Mouse (Mus musculus) spleen, adult 2 months (tissue): ENCODE results near the gene Cdx2. TPM values are rescaled to one million over a fixed set of nuclear protein-coding genes. Genes with fewer than 3 reads are reported as not detected.

ENCODE experiments used
- DNase-seq, 2 experiments: peaks; one replicate each; pipeline versions ENCODE4 v3.0.0 to v3.0.0-alpha.2; 2012 to 2021; ENCODE audit warnings: low spot score in 2 of 2, low read depth in 1 of 2
- H3K27ac ChIP-seq: fragments of 200-500 bp; 2 replicates; pipeline ENCODE4 v1.5.1; 2012; ENCODE audit warnings: low read length, inconsistent platforms; ENCODE audit not compliant: insufficient read depth
- H3K27me3 ChIP-seq: fragments of 200-500 bp; 2 replicates; pipeline ENCODE4 v1.6.1; 2012; ENCODE audit warnings: mild to moderate bottlenecking, moderate library complexity, low read length, inconsistent platforms; ENCODE audit not compliant: control insufficient read depth, insufficient read depth
- H3K36me3 ChIP-seq: fragments of 200-500 bp; 2 replicates; pipeline ENCODE4 v1.6.1; 2012; ENCODE audit warnings: mild to moderate bottlenecking, low read length, inconsistent platforms; ENCODE audit not compliant: control insufficient read depth, insufficient read depth
- H3K4me1 ChIP-seq: fragments of 200-500 bp; 2 replicates; pipeline ENCODE4 v1.6.1; 2011; ENCODE audit warnings: inconsistent platforms; ENCODE audit not compliant: control insufficient read depth, insufficient read depth, insufficient read length
- H3K4me3 ChIP-seq: fragments of 200-500 bp; 2 replicates; pipeline ENCODE4 v1.5.1; 2011; ENCODE audit warnings: mild to moderate bottlenecking, inconsistent platforms; ENCODE audit not compliant: insufficient read depth, insufficient read length; ENCODE audit errors: extremely low read depth
- CTCF ChIP-seq: fragments of 200-500 bp; IDR thresholded peaks from 2 replicates; pipeline ENCODE4 v1.5.1; 2011; ENCODE audit warnings: mild to moderate bottlenecking, inconsistent platforms; ENCODE audit not compliant: insufficient read depth, insufficient read length, insufficient replicate concordance; ENCODE audit errors: extremely low read depth
- POLR2A ChIP-seq: fragments of 200-500 bp; IDR thresholded peaks from 2 replicates; pipeline ENCODE4 v1.6.1; 2011; ENCODE audit warnings: low read depth, low read length, inconsistent platforms
- WGBS: fragments of 180-500 bp; shearing (Covaris S2); methylation state at CpG from one replicate; pipeline ENCODE4 v1.1.7; 2018; 5-methylcytosine and 5-hydroxymethylcytosine counted together
- polyA plus RNA-seq: library from polyadenylated mRNA; depleted of rRNA; stranded (reverse); fragments of >200 nt; gene quantifications from 2 replicates; pipeline ENCODE4 v1.2.3, GENCODE M21; 2012; rRNA removed

Cdx2 gene
- polyA plus RNA-seq, 1 experiment = not detected

- no peak for DNase-seq
- Histone ChIP-seq H3K27ac (no peak overlapping the region), H3K4me3 (no peak overlapping the region), H3K4me1 (no peaks in the 10 kb centered on the region), H3K27me3 (peaks cover 22% of the 10 kb centered on the region), H3K36me3 (no peaks in the 10 kb centered on the region)
- TF ChIP-seq CTCF (no peak), POLR2A (no peak)
- WGBS = 7% methylated on average over 8 of the region's 8 CpGs
These were observed 38.3 kb downstream of the Cdx2 start for GRCm38 (mm10) chr5:147268728-147269127.

GRCm38 (mm10) chr5:147267434-147267833 is 39.6 kb downstream of the Cdx2 start:
- H3K27me3 ChIP-seq = peaks cover 18% of the 10 kb centered on the region
- H3K4me1 ChIP-seq = no peaks in the 10 kb centered on the region

GRCm38 (mm10) chr5:147263945-147264344 is 43.1 kb downstream of the Cdx2 start:
- H3K4me1 ChIP-seq = no peaks in the 10 kb centered on the region
- no peaks in the 10 kb centered on the region for H3K36me3 ChIP-seq
- H3K27ac ChIP-seq = no peak overlapping the region
- H3K4me3 ChIP-seq = no peak overlapping the region
- peaks cover 4% of the 10 kb centered on the region; the same call in 1 of the 2 replicates for H3K27me3 ChIP-seq
- DNase-seq = no peak
- TF ChIP-seq POLR2A (no peak), CTCF (no peak)
- 64% methylated on average over 4 of the region's 4 CpGs for WGBS

More at GRCm38 (mm10) chr5:147267434-147267833, 39.6 kb downstream of the Cdx2 start:
- Histone ChIP-seq H3K4me3 (no peak overlapping the region), H3K27ac (no peak overlapping the region), H3K36me3 (no peaks in the 10 kb centered on the region)
- 26% methylated on average over 6 of the region's 6 CpGs for WGBS
- DNase-seq = no peak
- TF ChIP-seq CTCF (no peak), POLR2A (no peak)

- H3K27me3 ChIP-seq = peaks cover 4% of the 10 kb centered on the region; the same call in 1 of the 2 replicates
- no peak for TF ChIP-seq POLR2A
- no peak for TF ChIP-seq CTCF
- H3K36me3 ChIP-seq = no peaks in the 10 kb centered on the region
- no peak overlapping the region for H3K27ac ChIP-seq
- no peaks in the 10 kb centered on the region for H3K4me1 ChIP-seq
- no peak overlapping the region for H3K4me3 ChIP-seq
- 66% methylated on average over 11 of the region's 11 CpGs for WGBS
- DNase-seq = no peak
These were observed 45.0 kb downstream of the Cdx2 start for GRCm38 (mm10) chr5:147261899-147262541.

- no peak for TF ChIP-seq POLR2A
- TF ChIP-seq CTCF = no peak
- H3K4me1 ChIP-seq = no peaks in the 10 kb centered on the region
- WGBS = 83% methylated on average over 4 of the region's 4 CpGs
- H3K4me3 ChIP-seq = no peak overlapping the region
- no peaks in the 10 kb centered on the region for H3K27me3 ChIP-seq
- no peak overlapping the region for H3K27ac ChIP-seq
- DNase-seq = no peak
- no peaks in the 10 kb centered on the region for H3K36me3 ChIP-seq
These were observed 46.3 kb downstream of the Cdx2 start for GRCm38 (mm10) chr5:147260778-147261177.

- H3K36me3 ChIP-seq = no peaks in the 10 kb centered on the region
- WGBS = 81% methylated on average over 1 of the region's 1 CpGs
- H3K27me3 ChIP-seq = no peaks in the 10 kb centered on the region
- DNase-seq = no peak
- no peak overlapping the region for H3K27ac ChIP-seq
- TF ChIP-seq POLR2A = no peak
- TF ChIP-seq CTCF = no peak
- no peak overlapping the region for H3K4me3 ChIP-seq
- H3K4me1 ChIP-seq = no peaks in the 10 kb centered on the region
These were observed 46.9 kb downstream of the Cdx2 start for GRCm38 (mm10) chr5:147260189-147260588.

Other genes with a start within 250 kb of the Cdx2 start
- gene Lnx2, start 230.7 kb downstream of the Cdx2 start, polyA plus RNA-seq = 21.3 and 35.7 TPM in 2 replicates
- gene Polr1d, start 230.2 kb downstream of the Cdx2 start, polyA plus RNA-seq = 24.2 and 30.5 TPM in 2 replicates
- gene Gsx1, start 118.6 kb downstream of the Cdx2 start, polyA plus RNA-seq = not detected in 2 replicates
- gene Pdx1, start 37.3 kb downstream of the Cdx2 start, polyA plus RNA-seq = 0.09 TPM in 1 of 2 replicates, not detected in the other
- not detected in 2 replicates for gene Urad, start 15.2 kb upstream of the Cdx2 start, polyA plus RNA-seq
- gene Flt3, start 93.2 kb upstream of the Cdx2 start, polyA plus RNA-seq = 6.5 and 7.1 TPM in 2 replicates
- gene Pan3, start 122.9 kb upstream of the Cdx2 start, polyA plus RNA-seq = 31.7 and 37.7 TPM in 2 replicates